Mouse (Mus musculus): ENCODE measurements around the gene Rb1. TPM values are rescaled to one million over a fixed set of nuclear protein-coding genes. Genes with fewer than 3 reads are reported as not detected.

Gene Rb1
- total and polyA plus RNA-seq, 3 experiments: 0.73 to 24.3 (median 22.6) TPM

GRCm38 (mm10) chr14:73262210-73262609 lies 63.4 kb downstream of the Rb1 start:
- DNase-seq: no peak

GRCm38 (mm10) chr14:73258181-73258580 lies 67.4 kb downstream of the Rb1 start:
- peak; percentile 20 for DNase-seq

- DNase-seq: no peak
Observed at GRCm38 (mm10) chr14:73257348-73257747, 68.3 kb downstream of the Rb1 start.

- DNase-seq: no peak
Observed at GRCm38 (mm10) chr14:73255426-73255970, 70.1 kb downstream of the Rb1 start.

- DNase-seq: no peak
Observed at GRCm38 (mm10) chr14:73254412-73254811, 71.2 kb downstream of the Rb1 start.

GRCm38 (mm10) chr14:73253453-73254251 lies 72.0 kb downstream of the Rb1 start:
- DNase-seq: peak; percentile 12

GRCm38 (mm10) chr14:73252276-73252675 lies 73.3 kb downstream of the Rb1 start:
- no peak for DNase-seq

- no peak for DNase-seq
Observed at GRCm38 (mm10) chr14:73250056-73250455, 75.6 kb downstream of the Rb1 start.

GRCm38 (mm10) chr14:73244061-73244597 lies 81.5 kb downstream of the Rb1 start:
- no peak for DNase-seq

- DNase-seq: no peak
Observed at GRCm38 (mm10) chr14:73239857-73240256, 85.8 kb downstream of the Rb1 start.

- DNase-seq: peak; percentile 48
Observed at GRCm38 (mm10) chr14:73239291-73239690, 86.3 kb downstream of the Rb1 start.

- peak; percentile 70 for DNase-seq
Observed at GRCm38 (mm10) chr14:73238498-73239250, 86.9 kb downstream of the Rb1 start.

- DNase-seq: peak; percentile 83
Observed at GRCm38 (mm10) chr14:73237848-73238321, 87.7 kb downstream of the Rb1 start, which contains the start of gene Lpar6. Gene Lpar6 (plus strand): TSS chr14:73237895.

GRCm38 (mm10) chr14:73234468-73235031 lies 91.1 kb downstream of the Rb1 start:
- no peak for DNase-seq

- no peak for DNase-seq
Observed at GRCm38 (mm10) chr14:73231286-73231982, 94.2 kb downstream of the Rb1 start.

GRCm38 (mm10) chr14:73226849-73227248 lies 98.8 kb downstream of the Rb1 start:
- DNase-seq: no peak

GRCm38 (mm10) chr14:73226346-73226745 lies 99.3 kb downstream of the Rb1 start:
- no peak for DNase-seq

GRCm38 (mm10) chr14:73222316-73222970 lies 103.2 kb downstream of the Rb1 start:
- no peak for DNase-seq

GRCm38 (mm10) chr14:73217062-73217461 lies 108.6 kb downstream of the Rb1 start:
- peak; percentile 6 for DNase-seq

- DNase-seq: no peak
Observed at GRCm38 (mm10) chr14:73211477-73211876, 114.1 kb downstream of the Rb1 start.

- DNase-seq: no peak
Observed at GRCm38 (mm10) chr14:73210196-73210595, 115.4 kb downstream of the Rb1 start.
